Comparison of ENCODE assay signal across 21 mouse cellular contexts in the genomic region with DNA sequence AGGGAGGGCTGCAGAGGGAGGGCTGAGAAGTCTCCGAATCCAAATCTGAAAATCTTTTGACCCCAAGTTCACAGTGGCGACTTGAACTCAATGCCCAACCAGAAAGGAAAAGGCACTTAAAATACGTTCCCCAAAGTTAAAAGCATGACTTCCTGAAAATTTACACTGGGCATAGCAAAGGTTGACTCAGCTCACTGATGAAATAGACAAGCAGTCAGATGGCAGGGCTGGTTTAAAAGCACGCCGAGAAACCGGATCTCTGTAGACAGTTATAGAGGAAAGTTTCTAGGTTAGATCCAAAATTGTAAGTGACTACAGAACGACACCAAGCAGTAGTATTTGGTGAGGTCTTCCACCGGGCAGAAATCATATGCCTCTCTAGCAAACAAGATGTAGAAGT. TPM values are rescaled to one million over a fixed set of nuclear protein-coding genes. Genes with fewer than 3 reads are reported as not detected.
DNase-seq lines count a peak whose midpoint lies in the region; ATAC-seq and TF ChIP-seq lines count a peak whose summit lies in the region.
"Had no signal": no experiment of that assay in that cellular context is flagged by ENCODE, and none has a peak within 500 bp of the region (broad histone marks: within the 10 kb centered on the region; RNA-seq: fewer than 3 reads in every experiment).

No protein-coding gene starts in this region.

- H3K9me3 ChIP-seq in hindbrain, embryonic 10.5 days = no peaks in the 10 kb centered on the region
- H3K9me3 ChIP-seq in hindbrain, embryonic 14.5 days (ENCODE audit: control insufficient read depth, low read length) = no peaks in the 10 kb centered on the region
- no peaks in the 10 kb centered on the region for H3K9me3 ChIP-seq in embryonic facial prominence, embryonic 10.5 days
- no peaks in the 10 kb centered on the region for H3K9me3 ChIP-seq in hindbrain, embryonic 12.5 days (replicated peaks)
- H3K9me3 ChIP-seq: heart, embryonic 15.5 days; kidney, embryonic 15.5 days; limb, embryonic 12.5 days; midbrain, embryonic 12.5 days had no signal

- H3K9ac ChIP-seq in hindbrain, embryonic 14.5 days = no peak overlapping the region
- H3K9ac ChIP-seq in hindbrain, embryonic 12.5 days = no peak overlapping the region
- H3K9ac ChIP-seq: heart, embryonic 15.5 days; kidney, embryonic 15.5 days; limb, embryonic 12.5 days; liver, postnatal 0 days; midbrain, embryonic 12.5 days had no signal

- no peak for DNase-seq in hindbrain, embryonic 10.5 days (ENCODE audit: low spot score)
- DNase-seq in hindbrain, embryonic 14.5 days (ENCODE audit: low spot score) = no peak
- peak; percentile 45 for DNase-seq in 416B (ENCODE audit: low read depth)
- DNase-seq in embryonic facial prominence, embryonic 10.5 days (ENCODE audit: low spot score) = no peak
- DNase-seq in cerebellum, adult 8-10 months = no peak
- DNase-seq in layer of hippocampus, adult 2 months (ENCODE audit: low spot score in 2 of 2) = no peak
- DNase-seq: cerebellum, postnatal 25 days; gastrocnemius, adult 2 months; layer of hippocampus, postnatal 36 days; liver, postnatal 0 days; thymus, adult 2 months had no signal

- no peaks in the 10 kb centered on the region for H3K36me3 ChIP-seq in hindbrain, embryonic 10.5 days
- no peaks in the 10 kb centered on the region for H3K36me3 ChIP-seq in hindbrain, embryonic 14.5 days (replicated peaks; ENCODE audit: control insufficient read depth, insufficient read depth)
- H3K36me3 ChIP-seq in embryonic facial prominence, embryonic 10.5 days (replicated peaks) = no peaks in the 10 kb centered on the region
- no peaks in the 10 kb centered on the region for H3K36me3 ChIP-seq in hindbrain, embryonic 12.5 days
- H3K36me3 ChIP-seq: heart, embryonic 15.5 days; kidney, embryonic 15.5 days; limb, embryonic 12.5 days; midbrain, embryonic 12.5 days had no signal

- H3K27ac ChIP-seq in hindbrain, embryonic 10.5 days = peak overlapping the region; percentile 56
- H3K27ac ChIP-seq in hindbrain, embryonic 14.5 days = no peak overlapping the region
- H3K27ac ChIP-seq in embryonic facial prominence, embryonic 10.5 days (replicated peaks) = peak overlapping the region; percentile 55; the same call in 1 of the 2 replicates
- H3K27ac ChIP-seq in layer of hippocampus, adult 2 months = no peak overlapping the region
- H3K27ac ChIP-seq in hindbrain, embryonic 12.5 days = no peak overlapping the region
- H3K27ac ChIP-seq: hindbrain, postnatal 0 days had no signal

- TF ChIP-seq CTCF in layer of hippocampus, adult 2 months (conservative IDR thresholded peaks at IDR 0.05) = no peak

- no peaks in the 10 kb centered on the region for H3K27me3 ChIP-seq in hindbrain, embryonic 10.5 days (ENCODE audit: insufficient read depth, poor library complexity, severe bottlenecking)
- no peaks in the 10 kb centered on the region for H3K27me3 ChIP-seq in hindbrain, embryonic 14.5 days (ENCODE audit: control insufficient read depth, insufficient read depth, low read length)
- H3K27me3 ChIP-seq in embryonic facial prominence, embryonic 10.5 days (replicated peaks; ENCODE audit: low read depth, poor library complexity, severe bottlenecking) = no peaks in the 10 kb centered on the region
- H3K27me3 ChIP-seq in hindbrain, embryonic 12.5 days = no peaks in the 10 kb centered on the region
- H3K27me3 ChIP-seq: heart, embryonic 15.5 days; kidney, embryonic 15.5 days; limb, embryonic 12.5 days; midbrain, embryonic 12.5 days had no signal

- WGBS in hindbrain, embryonic 10.5 days = 55% methylated on average over 8 of the region's 8 CpGs
- WGBS in hindbrain, embryonic 14.5 days = 53% methylated on average over 8 of the region's 8 CpGs
- WGBS in embryonic facial prominence, embryonic 10.5 days = 41% methylated on average over 8 of the region's 8 CpGs
- 50% methylated on average over 8 of the region's 8 CpGs for WGBS in hindbrain, embryonic 12.5 days

- no peak for ATAC-seq in hindbrain, embryonic 14.5 days (ENCODE audit: low FRiP score)
- peak; percentile 30; the same call in 1 of the 2 replicates for ATAC-seq in megakaryocyte progenitor cell, adult 5-6 weeks (replicated peaks; ENCODE audit: poor library complexity)
- ATAC-seq in hindbrain, embryonic 12.5 days (ENCODE audit: low FRiP score) = no peak
- ATAC-seq: hindbrain, postnatal 0 days; liver, postnatal 0 days had no signal

- H3K4me3 ChIP-seq in hindbrain, embryonic 10.5 days = no peak overlapping the region
- H3K4me3 ChIP-seq in hindbrain, embryonic 14.5 days (replicated peaks; ENCODE audit: low read length) = no peak overlapping the region
- no peak overlapping the region for H3K4me3 ChIP-seq in embryonic facial prominence, embryonic 10.5 days
- H3K4me3 ChIP-seq in layer of hippocampus, adult 2 months = no peak overlapping the region
- no peak overlapping the region for H3K4me3 ChIP-seq in hindbrain, embryonic 12.5 days
- H3K4me3 ChIP-seq: gastrocnemius, adult 2 months; heart, embryonic 15.5 days; kidney, embryonic 15.5 days; limb, embryonic 12.5 days; midbrain, embryonic 12.5 days had no signal

- no peak overlapping the region for H3K4me2 ChIP-seq in hindbrain, embryonic 14.5 days (replicated peaks)
- H3K4me2 ChIP-seq in hindbrain, embryonic 12.5 days (replicated peaks) = no peak overlapping the region
- H3K4me2 ChIP-seq: heart, embryonic 15.5 days; kidney, embryonic 15.5 days; midbrain, embryonic 12.5 days had no signal

- peaks cover 32% of the 10 kb centered on the region for H3K4me1 ChIP-seq in hindbrain, embryonic 10.5 days (replicated peaks)
- no peaks in the 10 kb centered on the region for H3K4me1 ChIP-seq in hindbrain, embryonic 14.5 days (replicated peaks; ENCODE audit: control insufficient read depth, insufficient read depth, low read length)
- H3K4me1 ChIP-seq in embryonic facial prominence, embryonic 10.5 days = peaks cover 30% of the 10 kb centered on the region
- H3K4me1 ChIP-seq in hindbrain, embryonic 12.5 days = peaks cover 15% of the 10 kb centered on the region

RNA-seq across cellular contexts. Expression of a gene that starts 12.0 kb away (rescaled TPM):
- polyA plus RNA-seq in hindbrain, embryonic 10.5 days (2016; fragmentation: Nextera tagmentation; extraction: Ambion mirVana) = not detected in 2 replicates
- polyA plus RNA-seq in hindbrain, embryonic 14.5 days (2014; fragmentation: Nextera tagmentation; extraction: Ambion mirVana) = 0.04 TPM in 1 of 2 replicates, not detected in the other
- polyA plus RNA-seq in embryonic facial prominence, embryonic 10.5 days (2016; fragmentation: Nextera tagmentation; extraction: Ambion mirVana) = 0.05 TPM in 1 of 2 replicates, not detected in the other
- total RNA-seq in megakaryocyte progenitor cell, adult 5-6 weeks (2015) = not detected in 2 replicates
- total RNA-seq in megakaryocyte progenitor cell, adult 5-6 weeks (2017) = not detected in 2 replicates
- not detected for total RNA-seq in layer of hippocampus, adult 2 months (2021)
- not detected in 2 replicates for polyA plus RNA-seq in hindbrain, embryonic 12.5 days (2016; fragmentation: Nextera tagmentation; extraction: Ambion mirVana)
- total RNA-seq: adrenal gland, postnatal 14 days; gastrocnemius, adult 2 months; hindbrain, postnatal 0 days; layer of hippocampus, postnatal 36 days had no signal
- polyA plus RNA-seq: heart, embryonic 15.5 days; limb, embryonic 12.5 days; liver, postnatal 0 days; midbrain, embryonic 12.5 days; neural tube, embryonic 11.5 days; spleen, adult 2 months; thymus, adult 2 months had no signal

RNA-seq across cellular contexts. Expression of a gene that starts 37.5 kb away (rescaled TPM):
- 185 and 196 TPM in 2 replicates for polyA plus RNA-seq in hindbrain, embryonic 10.5 days (2016; fragmentation: Nextera tagmentation; extraction: Ambion mirVana)
- 192 and 227 TPM in 2 replicates for polyA plus RNA-seq in hindbrain, embryonic 14.5 days (2014; fragmentation: Nextera tagmentation; extraction: Ambion mirVana)
- polyA plus RNA-seq in embryonic facial prominence, embryonic 10.5 days (2016; fragmentation: Nextera tagmentation; extraction: Ambion mirVana) = 180 and 196 TPM in 2 replicates
- total RNA-seq in megakaryocyte progenitor cell, adult 5-6 weeks (2015) = 124 and 134 TPM in 2 replicates
- total RNA-seq in megakaryocyte progenitor cell, adult 5-6 weeks (2017) = 114 and 115 TPM in 2 replicates
- total RNA-seq in layer of hippocampus, adult 2 months (2021) = 10 to 100 TPM; 51.6 to 62.1 TPM
- 169 and 180 TPM in 2 replicates for polyA plus RNA-seq in hindbrain, embryonic 12.5 days (2016; fragmentation: Nextera tagmentation; extraction: Ambion mirVana)

Comparison
In these comparisons a context has a peak if more than half of its experiments do, and no peak if none do; other contexts are left out.
1. H3K27ac ChIP-seq: peak in hindbrain, embryonic 10.5 days (single experiment) and embryonic facial prominence, embryonic 10.5 days (single experiment); none in hindbrain, embryonic 14.5 days (single experiment), layer of hippocampus, adult 2 months (single experiment) and hindbrain, embryonic 12.5 days (single experiment).